Mouse (Mus musculus) Patski (cell line): ENCODE measurements around the gene Eif2ak2. TPM values are rescaled to one million over a fixed set of nuclear protein-coding genes. Genes with fewer than 3 reads are reported as not detected.

Experiments
- ATAC-seq: fragments of 100-300 bp; one replicate; pipeline ENCODE4 v1.8.0; 2021
- CTCF ChIA-PET: fragments of 350-600 bp; sonication (Branson Sonifier 250); formaldehyde crosslinking; loops from one replicate; lab custom pipeline; 2022; ENCODE audit warnings: inconsistent platforms; lab: Charles Lee
- POLR2A ChIA-PET: fragments of 350-600 bp; sonication (Branson Sonifier 250); formaldehyde crosslinking; loops from one replicate; lab custom pipeline; 2022; ENCODE audit warnings: antibody characterized with exemption, inconsistent platforms; lab: Charles Lee
- DNase-seq: peaks from one replicate; pipeline ENCODE4 v3.0.0-alpha.2; 2011; ENCODE audit warnings: low read depth, low spot score
- H3K27me3 ChIP-seq: fragments of 371-371 bp; one replicate; pipeline ENCODE4 v1.5.1; 2021
- CTCF ChIP-seq: fragments of 100-300 bp; IDR thresholded peaks from one replicate; pipeline ENCODE4 v1.5.1; 2021
- in situ Hi-C: fragments of 300-500 bp; cut with MboI; formaldehyde crosslinking; loops from 3 replicates; pipeline ENCODE4 v1.11.1; 2018; ENCODE audit warnings: low pct_unique_long_range_greater_than_20kb, mixed read lengths
- polyA plus RNA-seq: library from polyadenylated mRNA; unstranded; gene quantifications from one replicate; pipeline ENCODE4 v1.2.3, GENCODE M21; 2021

Eif2ak2 gene
- polyA plus RNA-seq, 1 experiment from 2014 or later: 23.1 TPM

DNA sequence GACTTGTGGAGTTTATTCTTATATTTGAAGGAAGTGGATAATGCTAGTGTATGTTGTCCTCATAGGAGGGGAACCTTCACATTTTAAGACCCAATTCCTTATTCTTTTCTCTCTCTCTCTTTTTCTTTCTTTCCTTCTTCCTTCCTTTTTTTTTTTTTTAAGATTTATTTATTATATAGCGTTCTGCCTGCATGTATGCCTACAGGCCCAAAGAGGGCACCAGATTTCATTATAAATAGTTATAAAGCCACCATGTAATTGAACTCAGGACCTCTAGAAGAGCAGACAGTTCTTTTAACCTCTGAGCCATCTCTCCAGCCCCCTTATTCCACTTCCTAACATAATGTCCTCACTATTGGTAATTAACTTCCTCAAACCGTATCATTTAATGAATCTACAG is 46.3 kb downstream of the Eif2ak2 start:
- TF ChIP-seq CTCF: no peak
- ChIA-PET POLR2A (interaction anchor here (0.8 kb wide), 1 partner anchor 45 kb away, joined by 3 read pairs; no protein-coding TSS in a partner anchor), CTCF (interaction anchor here (1.4 to 1.6 kb wide), 2 partner anchors 41 to 82 kb away, joined by 3 read pairs; no protein-coding TSS in a partner anchor)
- no peaks in the 10 kb centered on the region for H3K27me3 ChIP-seq
- no peak for ATAC-seq
- DNase-seq: no peak
- in situ Hi-C loops: no loop called here

DNA sequence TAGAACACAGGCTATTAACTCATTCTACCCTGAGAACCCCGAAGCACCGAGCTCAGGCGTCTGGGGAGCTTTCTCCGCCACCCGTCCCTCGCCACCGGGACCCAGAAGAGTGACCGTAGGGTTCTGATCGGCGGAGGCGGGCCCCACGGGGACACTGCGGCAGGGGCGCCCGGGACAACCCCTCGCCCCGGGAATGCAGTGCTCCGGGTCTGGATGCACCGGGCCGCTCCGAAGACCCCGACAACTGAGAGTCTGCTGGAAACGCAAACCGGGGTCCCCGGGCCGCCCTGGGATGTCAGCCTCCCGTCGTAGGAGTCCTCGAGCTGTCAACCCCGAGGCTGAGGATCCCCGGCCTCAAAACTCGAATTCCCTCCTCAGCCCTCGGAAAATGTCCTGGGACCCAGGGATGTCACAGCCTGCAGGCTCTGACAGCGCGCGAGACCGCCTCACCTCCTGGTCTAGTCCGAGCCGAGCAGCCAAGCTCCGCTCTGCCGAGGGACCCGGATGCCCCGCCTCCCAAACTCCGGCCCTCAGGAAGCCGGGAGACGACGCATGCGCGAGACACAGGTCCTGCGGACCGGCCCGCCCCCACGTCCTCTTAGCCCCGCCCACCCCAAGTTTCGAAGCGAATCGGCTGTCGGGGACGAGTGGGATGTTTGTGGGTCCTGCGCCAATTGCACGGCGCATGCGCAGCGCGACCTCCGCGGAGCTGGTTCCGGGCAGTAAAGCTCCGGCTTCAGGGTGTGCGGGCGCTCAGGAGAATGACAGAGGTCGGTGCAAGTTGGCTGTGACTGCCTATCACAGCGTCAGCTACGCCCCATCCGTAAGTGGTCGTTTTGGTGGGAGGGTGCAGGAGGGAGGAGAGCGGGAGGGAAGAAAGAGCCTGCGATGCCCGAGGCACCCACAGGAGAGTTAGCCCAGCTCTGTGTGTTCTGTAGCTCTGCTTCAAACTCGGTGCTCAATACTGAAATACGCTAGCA is 47.2 kb downstream of the Eif2ak2 start, which contains the start of the genes Heatr5b and Gpatch11:
Gene Heatr5b, minus strand, starts transcription at position 509 of the 980 bp plus-strand sequence.
Gene Gpatch11, plus strand, starts transcription at position 712 of the 980 bp plus-strand sequence.
- no peak for TF ChIP-seq CTCF
- in situ Hi-C loops: no loop called here
- ChIA-PET POLR2A (interaction anchor here (0.7 to 1.5 kb wide), 3 partner anchors 22 to 275 kb away, joined by 3 to 4 read pairs (median 3); no protein-coding TSS in a partner anchor), CTCF (interaction anchor here (0.7 to 1.4 kb wide), 3 partner anchors 25 to 81 kb away, joined by 3 read pairs; no protein-coding TSS in a partner anchor)
- peak; percentile 86 for DNase-seq
- ATAC-seq: peak; percentile 99
- H3K27me3 ChIP-seq: no peaks in the 10 kb centered on the region

DNA sequence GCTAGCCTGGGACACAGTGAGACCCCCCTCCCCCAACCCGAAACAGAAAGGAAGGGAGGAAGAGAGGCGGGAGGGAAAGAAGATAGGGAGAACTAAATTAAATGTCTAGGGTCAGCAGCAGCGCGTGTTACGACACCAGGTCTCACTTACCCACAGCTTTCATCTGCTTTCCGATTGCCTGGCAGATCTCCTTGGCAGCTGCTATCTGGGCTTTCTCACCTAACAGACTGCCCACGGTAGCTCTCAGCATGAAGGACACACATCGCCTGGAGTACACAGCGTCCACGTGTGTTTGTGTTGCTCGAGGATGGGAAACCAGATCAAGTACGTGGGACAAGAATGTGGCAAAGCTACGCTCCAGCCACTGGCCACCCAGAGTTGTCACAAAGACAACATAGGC is 58.0 kb downstream of the Eif2ak2 start:
- DNase-seq: no peak
- CTCF ChIA-PET: interaction anchor here (0.9 kb wide), 1 partner anchor 13 kb away, joined by 3 read pairs; no protein-coding TSS in a partner anchor
- ATAC-seq: no peak
- in situ Hi-C loops: no loop called here
- no peaks in the 10 kb centered on the region for H3K27me3 ChIP-seq
- TF ChIP-seq CTCF: no peak
- POLR2A ChIA-PET: no interaction called here

GRCm38 (mm10) chr17:78809582-78809981 is 72.8 kb downstream of the Eif2ak2 start:
- no peak for ATAC-seq
- POLR2A ChIA-PET: no interaction called here

DNA sequence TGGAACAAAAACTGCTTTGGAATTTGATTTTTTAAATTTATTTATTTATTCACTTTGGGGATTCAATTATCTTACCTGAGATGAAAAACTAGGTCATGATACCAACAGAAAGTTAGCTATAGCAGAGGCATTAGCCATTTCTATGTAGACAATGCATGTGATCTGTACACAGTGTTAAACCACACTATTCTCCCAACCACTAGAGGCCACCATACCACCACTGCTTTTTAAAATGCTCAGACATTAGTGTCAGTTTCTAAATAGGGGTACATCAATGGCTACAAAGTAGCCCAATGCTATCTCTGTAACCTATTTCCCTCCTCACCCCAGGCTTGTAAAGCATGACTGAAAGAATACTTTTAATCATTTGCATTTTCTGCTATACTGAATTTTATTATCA is 73.4 kb downstream of the Eif2ak2 start:
- ATAC-seq (no peak), DNase-seq (no peak)
- POLR2A ChIA-PET: no interaction called here
- CTCF ChIA-PET: interaction anchor here (0.8 to 2.3 kb wide), 4 partner anchors 9 to 38 kb away, joined by 3 to 7 read pairs (median 3); partner anchors contain the start of genes Gpatch11 and Heatr5b
- peak; percentile 40 for TF ChIP-seq CTCF
- in situ Hi-C loops: loop anchor here (10.0 kb wide), 1 partner anchor 776 kb away; no protein-coding TSS in a partner anchor
- no peaks in the 10 kb centered on the region for H3K27me3 ChIP-seq

More at GRCm38 (mm10) chr17:78809582-78809981, 72.8 kb downstream of the Eif2ak2 start:
- CTCF ChIA-PET: interaction anchor here (1.4 to 2.3 kb wide), 2 partner anchors 20 to 25 kb away, joined by 3 to 7 read pairs; no protein-coding TSS in a partner anchor
- no peak for TF ChIP-seq CTCF
- no peaks in the 10 kb centered on the region for H3K27me3 ChIP-seq
- no peak for DNase-seq
- in situ Hi-C loops: loop anchor here (10.0 kb wide), 1 partner anchor 775 kb away; no protein-coding TSS in a partner anchor

Other genes starting within 250 kb of the Eif2ak2 start
- gene Strn, start 145.4 kb downstream of the Eif2ak2 start, polyA plus RNA-seq: 21.3 TPM
- 41.0 TPM for gene Heatr5b, start 47.2 kb downstream of the Eif2ak2 start, polyA plus RNA-seq
- gene Gpatch11, start 47.0 kb downstream of the Eif2ak2 start, polyA plus RNA-seq: 33.5 TPM
- gene Sult6b1, start 24.4 kb upstream of the Eif2ak2 start, polyA plus RNA-seq: 0.87 TPM
- 53.3 TPM for gene Cebpzos, start 33.9 kb upstream of the Eif2ak2 start, polyA plus RNA-seq
- gene Cebpz, start 54.5 kb upstream of the Eif2ak2 start, polyA plus RNA-seq: 40.3 TPM
- 49.3 TPM for gene Ndufaf7, start 54.6 kb upstream of the Eif2ak2 start, polyA plus RNA-seq
- gene Prkd3, start 138.2 kb upstream of the Eif2ak2 start, polyA plus RNA-seq: 46.2 TPM
- gene Qpct, start 169.3 kb upstream of the Eif2ak2 start, polyA plus RNA-seq: 0.50 TPM